Mouse (Mus musculus): ENCODE data around the gene Asap3.
A peak's percentile ranks its signal among the peaks of the same experiment; 100 is the strongest.

Asap3 gene

DNA sequence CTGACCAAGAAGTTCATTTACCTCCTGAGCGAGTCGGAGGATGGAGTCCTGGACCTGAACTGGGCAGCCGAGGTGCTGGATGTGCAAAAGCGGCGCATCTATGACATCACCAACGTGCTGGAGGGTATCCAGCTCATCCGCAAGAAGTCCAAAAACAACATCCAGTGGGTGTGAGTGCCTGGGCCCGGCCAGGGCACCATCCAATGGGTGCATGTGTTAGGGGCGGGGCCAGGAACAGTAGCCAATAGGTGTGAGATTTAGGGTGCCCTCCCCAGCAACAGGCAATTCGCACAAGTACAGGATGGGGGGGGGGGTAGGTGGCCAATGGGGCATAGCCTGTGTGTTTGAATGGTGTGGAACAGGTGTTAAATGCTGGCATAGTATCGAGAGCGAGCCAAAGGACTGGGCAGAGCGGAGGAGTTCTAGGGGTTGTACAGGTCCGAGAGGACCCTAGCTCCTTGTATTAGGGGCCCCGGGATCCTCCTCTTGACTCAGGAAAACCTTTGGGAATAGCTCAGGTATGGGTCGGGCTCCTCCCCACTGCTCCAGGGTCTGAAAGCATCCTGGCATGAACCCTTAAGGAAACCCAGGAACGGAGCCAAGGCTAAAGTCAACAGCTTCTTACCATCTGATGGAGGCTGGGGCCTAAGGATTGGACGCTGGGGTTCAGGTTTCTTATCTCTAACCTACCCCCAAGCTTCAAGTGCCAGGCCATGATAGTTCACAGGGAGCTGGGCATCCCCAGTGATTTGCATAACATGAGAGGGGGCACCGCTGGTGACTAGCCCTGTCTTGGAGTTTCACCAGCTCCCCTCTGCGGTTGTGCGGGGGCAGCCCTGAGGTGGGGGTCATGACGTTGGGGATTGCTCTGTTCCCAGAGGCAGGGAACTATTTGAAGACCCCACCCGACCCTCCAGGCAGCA, 25.5 kb upstream of the Asap3 start:
- peak; percentile 64 for DNase-seq (ENCODE audit: low read depth, low spot score)

DNA sequence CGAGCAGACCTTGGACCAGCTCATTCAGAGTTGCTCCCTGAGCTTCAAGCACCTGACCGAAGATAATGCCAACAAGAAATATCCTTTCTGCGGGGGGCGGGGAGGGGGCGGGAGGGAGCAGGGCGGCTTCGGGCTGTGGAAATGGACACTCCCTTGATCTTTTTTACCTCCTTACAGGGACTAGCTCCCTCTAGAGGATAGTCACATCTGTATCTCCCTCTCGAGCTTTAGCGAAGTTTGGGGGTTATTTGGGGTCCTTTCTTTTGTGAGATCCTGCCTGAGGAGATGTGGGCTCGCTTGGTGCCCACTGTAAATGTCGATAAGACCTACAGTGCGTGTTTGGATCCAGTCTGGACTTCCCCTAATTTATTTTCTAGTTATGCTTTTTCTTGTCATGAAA, 24.8 kb upstream of the Asap3 start:
- DNase-seq (ENCODE audit: low read depth, low spot score): no peak

DNA sequence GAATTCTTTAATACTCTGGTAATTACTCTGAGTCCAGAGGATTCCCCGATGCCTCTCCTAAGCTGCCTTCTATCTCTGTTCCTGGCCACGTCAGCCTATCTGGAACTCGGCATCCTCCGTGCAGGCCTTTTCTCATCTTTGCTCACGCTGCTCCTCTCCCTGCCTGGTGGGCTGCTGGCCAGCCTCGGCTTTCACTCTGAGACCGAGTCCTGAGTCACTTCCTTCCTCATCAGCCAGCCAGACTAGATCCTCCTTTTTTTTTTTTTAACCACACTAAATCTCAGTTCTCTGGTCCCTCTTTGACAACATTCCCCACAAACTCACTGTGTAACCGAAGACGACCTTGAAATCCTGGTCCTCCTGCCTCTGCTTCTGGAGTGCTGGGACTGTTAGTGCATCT, 20.8 kb upstream of the Asap3 start:
- DNase-seq (ENCODE audit: low read depth, low spot score): peak; percentile 21

GRCm38 (mm10) chr4:136186315-136186714, 19.9 kb upstream of the Asap3 start:
- no peak for DNase-seq (ENCODE audit: low read depth, low spot score)

- DNase-seq (ENCODE audit: low read depth, low spot score): no peak
Observed at GRCm38 (mm10) chr4:136186739-136187472, 19.3 kb upstream of the Asap3 start.

DNA sequence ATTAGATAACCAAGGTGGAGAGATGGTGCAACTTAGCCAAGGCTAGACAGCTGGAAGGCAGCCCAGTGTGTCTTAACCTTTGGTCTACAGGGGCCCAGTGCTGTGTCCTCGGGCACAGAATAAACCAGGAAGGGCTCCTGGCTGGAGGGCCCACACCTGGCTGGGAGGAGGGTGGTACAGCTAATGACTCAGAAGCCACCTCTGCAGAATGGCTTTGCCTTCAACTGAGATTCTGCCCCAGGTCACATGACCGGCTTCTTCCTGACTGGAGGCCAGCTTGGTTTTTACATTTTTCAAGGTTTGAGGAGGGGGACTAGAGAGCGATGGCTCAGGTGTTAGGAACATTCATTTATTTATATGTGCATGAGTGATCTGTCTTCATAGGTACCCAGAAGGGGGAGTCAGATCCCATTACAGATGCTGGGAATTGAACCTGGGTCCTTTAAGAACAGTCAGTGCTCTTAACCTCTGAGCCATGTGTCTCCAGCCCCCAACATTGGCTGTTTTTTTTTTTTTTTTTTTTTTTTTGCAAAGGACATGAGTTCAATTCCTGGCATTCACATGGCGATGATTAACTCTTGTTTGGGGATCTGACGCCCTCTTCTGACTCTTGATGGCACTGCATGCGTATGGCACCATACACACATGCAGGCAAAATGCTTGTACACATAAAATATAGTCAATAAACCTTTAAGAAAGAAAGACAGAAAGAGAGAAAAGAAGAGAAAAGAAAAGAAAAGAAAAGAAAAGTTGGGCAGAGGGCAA, 17.0 kb upstream of the Asap3 start:
- no peak for DNase-seq (ENCODE audit: low read depth, low spot score)

GRCm38 (mm10) chr4:136189912-136190311, 16.3 kb upstream of the Asap3 start:
- no peak for DNase-seq (ENCODE audit: low read depth, low spot score)

GRCm38 (mm10) chr4:136193571-136193970, 12.6 kb upstream of the Asap3 start:
- DNase-seq (ENCODE audit: low read depth, low spot score): no peak

- no peak for DNase-seq (ENCODE audit: low read depth, low spot score)
Observed at GRCm38 (mm10) chr4:136195029-136195428, 11.1 kb upstream of the Asap3 start.

- no peak for DNase-seq (ENCODE audit: low read depth, low spot score)
Observed at GRCm38 (mm10) chr4:136195629-136196028, 10.5 kb upstream of the Asap3 start.

DNA sequence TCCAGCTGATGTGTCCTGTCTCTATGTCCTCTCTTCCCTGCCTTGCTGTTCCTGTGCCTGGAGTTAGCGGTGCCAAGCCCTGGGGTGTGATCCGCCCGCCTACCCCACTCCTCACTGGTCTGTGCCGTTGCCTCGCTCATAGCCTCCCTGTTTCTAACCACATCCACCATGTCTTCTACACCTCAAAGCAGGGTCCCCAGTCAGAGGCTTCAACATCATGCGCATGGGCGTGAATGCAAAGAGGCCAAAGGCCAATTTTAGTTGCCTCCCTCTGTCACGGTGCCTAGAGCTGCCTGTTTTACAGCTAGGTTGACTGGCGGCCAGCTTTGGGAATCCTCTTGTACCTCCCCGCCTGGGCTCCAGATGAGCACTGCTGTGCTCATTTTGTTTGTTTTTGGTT, 10.0 kb upstream of the Asap3 start:
- no peak for DNase-seq (ENCODE audit: low read depth, low spot score)

DNA sequence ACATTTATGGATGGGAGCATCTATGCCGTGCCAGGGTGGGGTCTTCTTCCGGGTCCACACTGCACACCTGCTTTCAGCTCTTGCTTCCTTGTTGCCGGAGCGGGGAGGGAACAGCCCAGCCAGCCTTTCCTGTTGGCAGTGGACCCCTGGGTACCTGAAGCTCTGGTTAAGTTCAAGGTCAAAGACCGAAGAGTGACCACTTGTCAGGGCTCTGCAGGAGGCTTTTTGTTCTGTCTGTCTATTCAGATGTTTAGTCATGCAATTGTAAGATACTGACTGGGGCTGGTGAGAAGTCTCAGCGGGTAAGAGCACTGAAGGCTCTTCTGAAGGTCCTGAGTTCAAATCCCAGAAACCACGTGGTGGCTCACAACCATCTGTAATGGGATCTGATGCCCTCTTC, 7.3 kb upstream of the Asap3 start:
- no peak for DNase-seq (ENCODE audit: low read depth, low spot score)

DNA sequence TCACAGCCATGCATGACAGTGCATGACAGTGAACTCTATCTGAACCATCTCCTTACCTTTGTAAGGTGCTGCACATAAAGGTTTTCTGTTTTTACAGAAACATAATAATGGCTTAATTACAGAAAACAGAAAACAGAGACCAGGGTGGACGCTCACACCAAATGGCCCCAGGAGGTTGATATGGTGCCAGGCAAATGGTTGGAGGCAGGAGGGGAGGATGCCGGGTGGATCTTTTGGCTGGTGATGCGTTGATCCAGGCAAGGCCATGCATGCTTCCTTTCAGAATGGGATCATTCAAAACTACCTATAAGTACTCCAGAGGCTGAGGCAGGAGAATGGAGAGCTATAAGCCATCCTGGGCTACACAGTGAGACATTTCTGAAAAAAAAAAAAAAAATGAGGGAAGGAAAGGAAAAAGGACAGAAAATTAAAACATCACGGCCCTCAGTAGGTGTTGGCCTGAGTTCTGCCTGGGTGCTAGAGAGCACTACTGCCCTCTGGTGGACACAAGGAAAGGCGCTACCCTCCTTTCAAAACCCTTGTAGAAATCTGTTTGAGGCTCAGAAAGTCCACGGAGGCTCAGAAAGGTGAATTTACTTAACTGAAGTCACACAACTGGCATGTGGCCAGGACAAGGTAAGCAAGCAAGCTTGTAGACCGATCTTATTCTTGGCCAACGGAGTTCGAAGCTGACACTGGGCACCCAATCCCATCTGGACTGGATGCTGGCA, 6.4 kb upstream of the Asap3 start:
- DNase-seq (ENCODE audit: low read depth, low spot score): no peak

DNA sequence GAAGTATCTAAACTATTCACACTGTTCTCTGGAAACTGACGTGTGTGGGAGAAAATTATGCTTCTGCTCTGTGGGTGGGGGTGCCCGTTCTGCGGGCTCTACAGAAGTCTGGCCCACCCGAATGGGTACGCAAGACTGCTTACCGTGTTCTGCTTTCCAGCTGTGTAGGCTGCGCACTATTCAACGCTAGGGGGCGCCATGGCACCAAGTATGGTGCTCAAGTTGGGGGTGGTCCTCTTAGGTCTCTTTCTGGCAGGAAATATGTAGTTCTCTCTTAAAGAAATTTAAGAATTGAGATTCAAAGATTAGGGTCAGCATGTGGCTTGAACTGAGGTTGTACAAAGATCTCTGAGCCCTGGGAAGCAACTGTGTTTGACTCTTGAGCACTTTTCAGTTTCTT, 3.7 kb upstream of the Asap3 start:
- DNase-seq (ENCODE audit: low read depth, low spot score): no peak

DNA sequence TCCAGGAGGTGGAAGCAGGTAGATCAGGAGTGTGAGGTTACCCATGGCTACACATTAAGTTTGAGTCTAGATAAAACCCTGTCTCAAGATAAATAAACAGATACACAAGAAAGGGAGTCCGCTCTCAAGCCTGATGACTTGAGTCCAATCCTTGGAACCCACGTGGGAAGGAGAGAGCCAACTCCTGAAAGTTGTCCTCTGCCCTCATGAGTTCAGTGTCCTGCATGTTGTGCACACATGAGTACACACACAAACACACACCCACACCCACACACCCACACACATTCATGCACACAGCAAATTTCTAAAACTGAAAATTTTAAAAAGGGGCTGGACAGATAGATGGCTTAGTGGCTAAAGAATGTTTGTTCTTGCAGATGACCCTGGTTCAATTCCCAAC, 1.4 kb upstream of the Asap3 start:
- no peak for DNase-seq (ENCODE audit: low read depth, low spot score)

- DNase-seq (ENCODE audit: low read depth, low spot score): no peak
Observed at GRCm38 (mm10) chr4:136206943-136207342, 778 bp downstream of the Asap3 start.

GRCm38 (mm10) chr4:136210931-136211330, 4.8 kb downstream of the Asap3 start:
- no peak for DNase-seq (ENCODE audit: low read depth, low spot score)

- DNase-seq (ENCODE audit: low read depth, low spot score): no peak
Observed at GRCm38 (mm10) chr4:136213629-136214028, 7.5 kb downstream of the Asap3 start.

- no peak for DNase-seq (ENCODE audit: low read depth, low spot score)
Observed at GRCm38 (mm10) chr4:136214828-136215227, 8.7 kb downstream of the Asap3 start.

DNA sequence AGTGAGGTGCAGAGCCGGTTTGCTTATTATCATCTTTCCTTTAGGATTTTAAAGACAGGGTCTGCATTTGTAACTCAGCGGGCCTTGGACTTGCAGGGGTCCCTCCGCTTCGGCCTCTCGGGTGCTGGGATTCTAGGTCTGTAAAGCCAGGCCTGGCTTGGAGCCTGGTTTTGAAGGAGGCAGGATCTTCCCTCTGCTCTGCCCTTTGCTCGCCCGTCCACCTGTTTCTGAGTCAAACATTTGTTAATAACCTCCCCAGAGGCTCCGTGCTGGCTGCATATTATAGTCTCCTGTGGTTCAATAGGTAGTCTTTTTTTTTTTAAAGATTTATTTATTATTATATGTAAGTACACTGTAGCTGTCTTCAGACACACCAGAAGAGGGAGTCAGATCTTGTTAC, 9.4 kb downstream of the Asap3 start:
- DNase-seq (ENCODE audit: low read depth, low spot score): no peak

GRCm38 (mm10) chr4:136217063-136217462, 10.9 kb downstream of the Asap3 start:
- no peak for DNase-seq (ENCODE audit: low read depth, low spot score)

Data from telencephalon, adult 2 months (tissue).